Comparison of ENCODE assay signal across 7 mouse cellular contexts in genomic region chr3:121952041-121952591, GRCm38 (mm10). TPM values are rescaled to one million over a fixed set of nuclear protein-coding genes. Genes with fewer than 3 reads are reported as not detected.
DNase-seq lines count a peak whose midpoint lies in the region; ATAC-seq and TF ChIP-seq lines count a peak whose summit lies in the region.

Gene Arhgap29 (plus strand): TSS chr3:121952541.

- H3K27ac ChIP-seq in spleen, adult 2 months (ENCODE audit: insufficient read depth, low read length) = peak within 1 kb of the TSS; percentile 62
- H3K27ac ChIP-seq in forebrain, embryonic 14.5 days (ENCODE audit: low read depth, low read length) = no peak within 1 kb of the TSS
- H3K27ac ChIP-seq in hindbrain, embryonic 13.5 days = no peak within 1 kb of the TSS
- H3K27ac ChIP-seq in liver, embryonic 16.5 days (ENCODE audit: low read length) = no peak within 1 kb of the TSS; the same call in 1 of the 2 replicates

- peaks cover 11% of the 10 kb centered on the region for H3K27me3 ChIP-seq in spleen, adult 2 months (ENCODE audit: control insufficient read depth, insufficient read depth, low read length)
- peaks cover 24% of the 10 kb centered on the region for H3K27me3 ChIP-seq in forebrain, embryonic 14.5 days (replicated peaks; ENCODE audit: control insufficient read depth, insufficient read depth, low read length)
- H3K27me3 ChIP-seq in hindbrain, embryonic 13.5 days = peaks cover 41% of the 10 kb centered on the region
- H3K27me3 ChIP-seq in liver, embryonic 16.5 days (ENCODE audit: control insufficient read depth, insufficient read depth, low read depth, low read length) = peaks cover 20% of the 10 kb centered on the region

- peak within 1 kb of the TSS; percentile 55 for H3K4me3 ChIP-seq in spleen, adult 2 months (ENCODE audit: extremely low read depth, insufficient read depth, insufficient read length)
- H3K4me3 ChIP-seq in forebrain, embryonic 14.5 days (ENCODE audit: low read depth, low read length) = peak within 1 kb of the TSS; percentile 52
- peak within 1 kb of the TSS; percentile 60 for H3K4me3 ChIP-seq in hindbrain, embryonic 13.5 days
- H3K4me3 ChIP-seq in liver, embryonic 16.5 days (ENCODE audit: low read depth, low read length) = peak within 1 kb of the TSS; percentile 64

- H3K9me3 ChIP-seq in forebrain, embryonic 14.5 days (replicated peaks; ENCODE audit: control insufficient read depth, low read length) = 0 out of 2 replicates have a peak, but pooled peaks cover 3% of the 10 kb centered on the region
- no peaks in the 10 kb centered on the region for H3K9me3 ChIP-seq in hindbrain, embryonic 13.5 days
- no peaks in the 10 kb centered on the region for H3K9me3 ChIP-seq in liver, embryonic 16.5 days (replicated peaks; ENCODE audit: control insufficient read depth, low read length)

- TF ChIP-seq CTCF in spleen, adult 2 months (IDR thresholded peaks at IDR 0.05; ENCODE audit: extremely low read depth, insufficient read depth, insufficient read length, insufficient replicate concordance) = no peak

- peaks cover 4% of the 10 kb centered on the region for H3K4me1 ChIP-seq in spleen, adult 2 months (ENCODE audit: control insufficient read depth, insufficient read depth, insufficient read length)
- H3K4me1 ChIP-seq in forebrain, embryonic 14.5 days (ENCODE audit: control insufficient read depth, insufficient read depth, low read length) = no peaks in the 10 kb centered on the region
- H3K4me1 ChIP-seq in hindbrain, embryonic 13.5 days (replicated peaks) = peaks cover 11% of the 10 kb centered on the region
- H3K4me1 ChIP-seq in liver, embryonic 16.5 days (ENCODE audit: control insufficient read depth, low read depth, low read length) = peaks cover 3% of the 10 kb centered on the region; the same call in 1 of the 2 replicates

- no peak for DNase-seq in spleen, adult 2 months (ENCODE audit: low read depth in 1 of 2, low spot score in 2 of 2)
- no peak for DNase-seq in spleen, postnatal 36 days (ENCODE audit: low spot score in 2 of 2)
- DNase-seq in forebrain, embryonic 14.5 days (ENCODE audit: low spot score) = no peak
- DNase-seq in frontal cortex, postnatal 10 days (ENCODE audit: low spot score in 2 of 2) = no peak
- DNase-seq in right cerebral cortex, postnatal 36 days (ENCODE audit: low spot score in 2 of 2) = no peak

- WGBS in spleen, adult 2 months = 91% methylated on average over 8 of the region's 8 CpGs
- 91% methylated on average over 8 of the region's 8 CpGs for WGBS in forebrain, embryonic 14.5 days
- 95% methylated on average over 8 of the region's 8 CpGs for WGBS in hindbrain, embryonic 13.5 days
- WGBS in liver, embryonic 16.5 days (ENCODE audit: insufficient replicate concordance) = 81% methylated on average over 8 of the region's 8 CpGs

- TF ChIP-seq POLR2A in spleen, adult 2 months (IDR thresholded peaks at IDR 0.05; ENCODE audit: low read depth, low read length) = no peak

- H3K4me2 ChIP-seq in forebrain, embryonic 14.5 days (ENCODE audit: low read length) = peak within 1 kb of the TSS; percentile 80
- H3K4me2 ChIP-seq in hindbrain, embryonic 13.5 days = peak within 1 kb of the TSS; percentile 83
- peak within 1 kb of the TSS; percentile 69 for H3K4me2 ChIP-seq in liver, embryonic 16.5 days (ENCODE audit: low read depth, low read length)

- peak within 1 kb of the TSS; percentile 62 for H3K9ac ChIP-seq in forebrain, embryonic 14.5 days (ENCODE audit: low read length)
- peak within 1 kb of the TSS; percentile 74 for H3K9ac ChIP-seq in hindbrain, embryonic 13.5 days
- H3K9ac ChIP-seq in liver, embryonic 16.5 days (ENCODE audit: low read depth, low read length) = peak within 1 kb of the TSS; percentile 62

- no peak for ATAC-seq in forebrain, embryonic 14.5 days
- ATAC-seq in hindbrain, embryonic 13.5 days (ENCODE audit: low FRiP score) = no peak
- no peak for ATAC-seq in liver, embryonic 16.5 days (ENCODE audit: low read depth)

- H3K36me3 ChIP-seq in spleen, adult 2 months (ENCODE audit: control insufficient read depth, insufficient read depth, low read length) = no peaks in the 10 kb centered on the region
- H3K36me3 ChIP-seq in forebrain, embryonic 14.5 days (ENCODE audit: control insufficient read depth, insufficient read depth, low read length) = no peaks in the 10 kb centered on the region
- H3K36me3 ChIP-seq in hindbrain, embryonic 13.5 days = no peaks in the 10 kb centered on the region
- no peaks in the 10 kb centered on the region for H3K36me3 ChIP-seq in liver, embryonic 16.5 days (ENCODE audit: control insufficient read depth, insufficient read depth)

RNA-seq across cellular contexts. Expression of gene Arhgap29, which starts in this region (rescaled TPM):
- 6.2 and 7.5 TPM in 2 replicates for polyA plus RNA-seq in spleen, adult 2 months (2012; rRNA removed)
- 20.1 and 30.2 TPM in 2 replicates for polyA plus RNA-seq in forebrain, embryonic 14.5 days (2014; fragmentation: Nextera tagmentation; extraction: Ambion mirVana)
- polyA plus RNA-seq in hindbrain, embryonic 13.5 days (2015; fragmentation: Nextera tagmentation; extraction: Ambion mirVana) = 30.0 and 31.4 TPM in 2 replicates
- 7.0 and 7.3 TPM in 2 replicates for polyA plus RNA-seq in liver, embryonic 16.5 days (2015; fragmentation: Nextera tagmentation; extraction: Ambion mirVana)
